Mouse (Mus musculus) T-cell, adult 2 months (primary cell): Measurements from ENCODE around the gene Flywch2.
"Not testable (repeated sequence)": the region's sequence is repeated elsewhere in the genome, so short reads cannot be mapped to it uniquely, and the experiment has no call there.

Experiments
- DNase-seq: peaks from one replicate; pipeline ENCODE4 v3.0.0; 2022; ENCODE audit warnings: low spot score

Gene Flywch2

GRCm38 (mm10) chr17:23790269-23791078, 4.6 kb upstream of the Flywch2 start, which contains the start of gene Srrm2:
TSS of gene Srrm2 (plus strand) at chr17:23790532.
- peak; percentile 40 for DNase-seq

GRCm38 (mm10) chr17:23789749-23790268, 3.9 kb upstream of the Flywch2 start:
- no peak for DNase-seq

DNA sequence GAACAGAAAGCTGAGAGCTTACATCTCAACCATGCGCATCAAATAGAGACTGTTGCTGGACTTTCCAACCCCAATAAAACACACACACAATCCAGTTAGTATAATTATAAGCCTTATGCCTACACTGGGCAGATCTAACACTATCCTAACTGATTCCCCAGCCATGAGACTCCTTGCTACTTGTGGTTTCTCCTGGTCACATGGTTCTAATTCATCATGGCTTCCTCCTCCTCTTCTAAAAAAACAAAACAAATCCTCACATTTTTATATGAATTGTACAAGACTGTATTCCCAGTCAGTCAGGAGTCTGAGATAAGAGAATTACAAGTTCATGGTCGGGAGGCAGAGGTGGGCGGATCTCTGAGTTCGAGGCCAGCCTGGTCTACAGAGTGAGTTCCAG, 3.1 kb upstream of the Flywch2 start:
- DNase-seq: no peak

- no peak for DNase-seq
Observed at GRCm38 (mm10) chr17:23786510-23786931, 640 bp upstream of the Flywch2 start.

DNA sequence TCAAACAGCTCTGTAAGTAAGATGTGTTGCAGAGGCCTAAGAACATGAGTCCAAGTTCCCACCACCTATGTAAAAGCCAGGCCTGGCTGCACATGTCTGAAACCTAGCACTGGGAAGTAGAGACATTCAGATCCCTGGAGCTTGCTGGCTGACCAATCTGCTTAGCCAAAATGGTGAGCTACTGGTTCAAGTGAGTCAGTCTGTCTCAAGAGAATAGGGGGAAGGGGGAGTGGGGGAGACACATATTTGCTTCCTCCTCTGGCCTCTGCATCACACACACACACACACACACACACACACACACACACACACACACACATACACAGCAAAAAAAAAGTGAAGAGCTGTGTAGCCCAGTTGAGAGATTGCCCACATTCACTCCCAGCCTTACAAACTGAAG, 2.5 kb downstream of the Flywch2 start:
- no peak for DNase-seq

DNA sequence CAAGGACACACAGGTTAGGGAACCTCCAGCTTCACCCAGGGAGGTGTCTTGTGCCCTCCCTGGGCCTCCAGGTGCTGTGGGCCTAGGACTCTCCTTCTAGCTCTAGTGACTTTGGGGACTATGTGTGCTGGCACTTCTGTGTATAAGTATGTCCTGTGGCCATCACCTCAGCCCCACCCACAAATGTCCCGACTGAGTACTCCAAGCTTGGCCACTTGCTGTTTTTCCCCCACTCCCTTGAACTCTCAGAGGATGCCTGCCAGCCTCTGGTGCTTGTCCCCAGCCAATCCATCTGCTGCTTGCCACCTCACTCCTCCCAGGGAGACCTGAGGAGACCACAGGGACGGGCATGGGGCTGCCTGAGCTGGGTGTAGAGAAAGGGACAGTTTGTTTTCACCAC, 7.4 kb downstream of the Flywch2 start:
- DNase-seq: no peak

DNA sequence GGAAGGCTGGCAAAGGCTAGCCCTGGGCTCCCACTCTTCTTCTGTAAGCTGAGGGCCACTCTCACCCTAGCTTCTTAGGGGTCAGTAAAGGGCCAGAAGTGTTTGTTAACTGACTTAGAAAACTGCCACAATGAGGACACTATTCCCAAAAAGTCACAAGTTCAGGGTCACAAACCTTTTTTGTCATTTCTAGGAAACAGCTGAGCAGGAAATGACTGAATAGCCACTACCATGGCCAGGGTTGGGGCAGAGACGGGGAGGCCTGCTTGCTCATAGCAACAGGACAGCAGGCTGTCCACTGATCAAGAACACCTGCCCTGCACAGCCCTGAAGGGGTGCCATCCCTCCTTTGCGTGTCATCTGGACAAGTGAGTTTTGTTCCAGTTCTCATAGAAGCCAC, 8.7 kb downstream of the Flywch2 start:
- no peak for DNase-seq

- no peak for DNase-seq
Observed at GRCm38 (mm10) chr17:23776216-23776615, 9.7 kb downstream of the Flywch2 start.

DNA sequence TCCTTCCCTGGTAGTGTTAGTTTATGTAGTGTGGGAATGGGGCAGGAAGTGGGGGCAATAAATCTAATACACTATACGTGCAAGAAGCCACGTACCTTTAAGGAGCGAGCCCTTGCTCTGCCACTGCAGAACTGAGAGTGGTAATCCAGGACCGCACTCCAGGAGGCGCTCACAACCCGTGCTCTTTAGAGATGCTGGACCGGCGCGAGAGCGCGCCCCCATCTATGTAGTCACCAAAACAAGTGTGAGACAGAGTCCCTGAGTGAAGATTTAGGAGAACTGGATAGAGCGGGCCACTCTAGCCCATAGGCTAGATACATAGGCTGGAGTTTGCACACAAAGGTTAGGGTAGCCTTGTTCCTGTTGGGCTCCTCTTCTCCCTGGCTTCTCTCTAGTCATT, 11.8 kb downstream of the Flywch2 start:
- peak; percentile 86 for DNase-seq

DNA sequence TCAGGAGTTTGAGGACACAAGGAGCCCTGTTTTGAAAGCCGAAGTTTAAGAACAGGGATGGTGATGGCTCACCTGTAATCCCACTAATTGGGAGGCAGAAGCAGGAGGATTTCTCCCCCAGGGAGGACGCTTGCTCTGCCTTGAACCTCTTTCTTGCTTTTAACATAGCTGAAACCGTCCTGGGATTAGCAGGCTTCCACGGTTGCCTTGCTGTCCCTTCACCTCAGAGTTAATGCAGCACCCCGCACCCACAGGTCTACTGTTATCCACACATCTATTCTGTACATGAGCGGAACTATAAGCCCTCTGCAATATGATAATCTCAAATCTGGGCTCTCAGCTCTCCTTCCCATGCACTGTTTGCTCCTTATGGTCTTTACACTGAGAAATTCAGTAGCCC, 12.2 kb downstream of the Flywch2 start:
- DNase-seq: no peak

- DNase-seq: not testable (repeated sequence)
Observed at GRCm38 (mm10) chr17:23772219-23772556, 13.7 kb downstream of the Flywch2 start.

DNA sequence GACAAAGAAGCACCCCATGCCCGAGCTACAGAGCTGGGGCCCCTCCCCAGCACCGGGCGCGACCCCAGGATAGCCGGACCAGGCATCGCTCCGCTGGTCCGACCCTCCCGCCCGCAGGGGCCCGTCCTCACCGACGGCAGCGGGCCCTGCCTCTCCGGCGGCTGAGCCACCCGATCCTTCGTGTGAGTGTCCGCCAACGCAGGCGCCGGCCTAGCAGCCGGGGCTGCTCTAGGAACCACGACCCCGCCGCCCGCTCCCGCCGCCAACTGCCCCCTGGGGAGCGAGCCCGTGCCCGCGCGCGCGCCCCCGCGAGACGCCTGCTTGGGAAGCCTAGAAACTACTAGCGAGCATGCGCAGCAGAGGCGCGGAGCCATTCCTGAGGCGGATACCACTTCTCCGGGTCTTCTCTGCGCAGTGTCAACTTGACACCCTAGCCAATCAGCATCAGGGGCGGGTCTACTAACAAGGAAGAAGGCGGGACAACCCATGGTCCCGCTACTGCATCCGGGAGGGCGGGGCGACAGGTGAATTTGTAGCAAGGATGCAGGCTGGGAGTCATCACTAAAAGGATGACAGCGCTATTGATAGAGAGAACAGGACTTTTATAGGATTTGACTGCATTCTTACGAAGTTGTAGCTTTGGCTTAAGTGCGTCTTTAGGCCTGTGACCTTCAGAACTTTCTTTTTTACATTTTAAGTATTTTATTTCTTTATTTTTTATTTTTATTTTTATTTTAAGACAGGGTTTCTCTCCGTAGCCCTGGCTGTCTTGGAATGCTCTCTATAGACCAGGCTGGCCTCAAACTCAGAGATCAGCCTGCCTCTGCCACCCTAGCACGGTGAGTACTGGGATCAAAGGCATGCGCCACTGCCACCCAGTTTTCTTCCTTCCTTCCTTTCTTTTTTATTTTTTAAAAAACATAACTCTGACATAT, 14.3 kb downstream of the Flywch2 start, which contains the start of gene Flywch1:
Gene Flywch1, minus strand, starts transcription at position 319 of the 935 bp plus-strand sequence.
- peak; percentile 97 for DNase-seq

- no peak for DNase-seq
Observed at GRCm38 (mm10) chr17:23770896-23771283, 15.0 kb downstream of the Flywch2 start.

GRCm38 (mm10) chr17:23770493-23770892, 15.4 kb downstream of the Flywch2 start:
- no peak for DNase-seq

DNA sequence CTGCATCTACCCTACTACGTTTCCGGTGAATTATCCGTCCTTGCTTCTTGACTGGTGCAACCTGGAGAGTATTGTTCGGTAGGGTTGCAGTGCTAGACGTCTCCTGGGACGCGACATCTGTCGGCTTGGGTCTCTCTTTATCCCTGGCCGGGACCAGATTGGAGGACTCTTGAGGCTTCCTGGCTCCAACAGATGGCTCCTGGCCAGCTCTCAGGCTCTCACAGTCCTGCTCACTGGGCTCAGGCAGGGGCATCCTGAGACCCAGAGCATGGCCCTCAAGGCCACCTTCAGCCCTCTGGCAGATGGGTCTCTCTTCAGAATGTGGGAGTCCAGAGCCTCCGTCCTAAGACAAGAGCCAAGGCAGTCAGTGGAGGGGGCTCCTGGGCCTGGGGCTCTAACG, 22.9 kb downstream of the Flywch2 start:
- no peak for DNase-seq

- no peak for DNase-seq
Observed at GRCm38 (mm10) chr17:23761155-23761554, 24.7 kb downstream of the Flywch2 start.

- DNase-seq: no peak
Observed at GRCm38 (mm10) chr17:23760231-23760630, 25.6 kb downstream of the Flywch2 start.

DNA sequence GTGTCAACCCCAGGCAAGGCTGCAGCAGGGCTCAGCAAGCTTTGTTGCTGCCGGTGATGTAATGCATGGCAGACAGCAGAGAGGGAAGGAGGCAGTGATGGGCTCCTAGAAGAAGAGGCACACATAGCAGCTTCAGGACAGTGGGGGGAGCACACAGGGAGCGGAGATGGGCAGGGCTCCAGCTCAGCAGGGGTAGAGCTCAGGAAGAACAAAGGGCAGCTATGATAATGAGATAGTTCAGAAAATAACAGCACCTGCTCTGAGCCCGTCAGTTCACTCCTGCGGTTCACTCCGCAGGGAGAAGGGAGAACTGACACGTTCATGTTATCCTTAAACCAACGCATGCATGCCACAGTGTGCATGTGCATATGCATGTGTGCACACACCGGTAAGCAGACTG, 27.1 kb downstream of the Flywch2 start:
- DNase-seq: no peak

GRCm38 (mm10) chr17:23757581-23757980, 28.3 kb downstream of the Flywch2 start:
- DNase-seq: no peak

- DNase-seq: no peak
Observed at GRCm38 (mm10) chr17:23755689-23756088, 30.2 kb downstream of the Flywch2 start.

GRCm38 (mm10) chr17:23749400-23750191, 36.3 kb downstream of the Flywch2 start:
- DNase-seq: no peak
